Mouse (Mus musculus) mammary gland, adult 2 months (tissue): ENCODE measurements around the gene Krtap22-2. TPM values are rescaled to one million over a fixed set of nuclear protein-coding genes. Genes with fewer than 3 reads are reported as not detected.

Source experiments
- polyA plus RNA-seq: library from polyadenylated mRNA; depleted of rRNA; stranded (reverse); fragments of >200 nt; gene quantifications from 2 replicates; pipeline ENCODE4 v1.2.3, GENCODE M21; 2012; ENCODE audit warnings: low replicate concordance; rRNA removed

Gene Krtap22-2
- not detected in 2 replicates for polyA plus RNA-seq

GRCm38 (mm10) chr16:89010659-89011058 lies at the start of gene Krtap22-2:
Gene Krtap22-2 (minus strand): TSS chr16:89010759.

GRCm38 (mm10) chr16:89047783-89048182 lies 37.2 kb upstream of the Krtap22-2 start, which contains the start of gene Krtap6-5:
Gene Krtap6-5 (minus strand): TSS chr16:89047883.

DNA sequence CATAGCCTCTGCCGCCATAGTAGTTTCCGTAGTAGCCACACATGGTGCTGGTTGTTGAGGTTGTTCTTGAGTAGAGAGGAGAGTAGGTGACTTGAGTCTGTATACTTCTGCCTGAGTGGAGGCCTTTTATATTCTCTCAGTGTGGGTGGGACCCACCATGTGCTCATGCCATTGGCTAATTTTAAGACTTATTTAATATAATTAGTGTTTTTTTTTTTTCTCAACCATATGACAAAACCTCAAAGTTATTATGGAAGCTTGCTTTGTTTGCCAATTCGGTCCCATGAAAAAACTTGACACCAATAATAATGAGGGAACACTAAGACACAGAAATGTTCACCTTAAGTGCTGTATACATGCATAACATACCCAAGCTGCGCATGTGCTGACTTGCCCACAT lies 30.8 kb upstream of the Krtap22-2 start, which contains the start of gene Gm10228:
Gm10228 (minus strand) TSS at position 101 of the 400 bp plus-strand sequence.

DNA sequence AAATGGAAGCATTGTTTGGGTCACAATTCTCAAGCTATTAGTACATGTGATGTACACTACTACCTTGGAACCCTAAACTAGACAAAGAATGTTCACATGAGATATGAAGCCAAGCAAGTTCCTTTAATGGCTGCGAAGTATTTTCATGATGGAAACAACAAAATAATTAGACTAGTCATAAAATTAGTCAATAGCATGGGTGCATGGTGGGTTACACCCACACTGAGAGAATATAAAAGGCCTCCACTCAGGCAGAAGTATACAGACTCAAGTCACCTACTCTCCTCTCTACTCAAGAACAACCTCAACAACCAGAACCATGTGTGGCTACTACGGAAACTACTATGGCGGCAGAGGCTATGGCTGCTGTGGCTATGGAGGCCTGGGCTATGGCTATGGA lies 20.8 kb upstream of the Krtap22-2 start, which contains the start of gene Krtap6-1:
Krtap6-1 (plus strand) TSS at position 301 of the 400 bp plus-strand sequence.

GRCm38 (mm10) chr16:89014984-89015383 lies 4.4 kb upstream of the Krtap22-2 start, which contains the start of gene Gm10229:
Gene Gm10229 (plus strand): TSS chr16:89015284.

DNA sequence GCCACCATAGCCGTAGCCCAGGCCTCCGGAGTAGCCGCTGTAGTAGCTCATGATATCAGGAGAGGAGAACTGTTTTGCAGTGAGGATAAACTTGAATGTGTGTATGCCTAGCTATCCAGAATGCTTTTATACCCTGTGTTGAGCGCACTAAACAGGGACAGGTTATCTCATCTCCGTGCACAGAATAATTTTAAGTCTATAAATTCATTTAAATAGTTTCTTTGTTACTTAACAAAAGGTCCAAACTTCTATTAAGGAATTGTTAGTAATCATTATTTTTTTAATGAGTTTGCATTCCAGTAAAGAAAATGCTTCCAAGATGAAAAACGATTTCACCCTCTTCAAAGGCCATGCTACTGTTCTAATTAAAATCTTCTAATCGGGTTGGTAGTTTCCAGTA lies 47.8 kb downstream of the Krtap22-2 start, which contains the start of gene Krtap16-3:
Krtap16-3 (minus strand) TSS at position 101 of the 400 bp plus-strand sequence.

Other genes with a start within 250 kb of the Krtap22-2 start
- gene 2310057N15Rik, start 236.6 kb downstream of the Krtap22-2 start, polyA plus RNA-seq = not detected in 2 replicates
- gene Gm5965, start 232.9 kb downstream of the Krtap22-2 start, polyA plus RNA-seq = not detected in 2 replicates
- not detected in 2 replicates for gene Gm20741, start 198.5 kb downstream of the Krtap22-2 start, polyA plus RNA-seq
- gene Krtap15, start 190.5 kb downstream of the Krtap22-2 start, polyA plus RNA-seq = not detected in 2 replicates
- gene Krtap14, start 184.6 kb downstream of the Krtap22-2 start, polyA plus RNA-seq = not detected in 2 replicates
- gene Krtap19-1, start 141.3 kb downstream of the Krtap22-2 start, polyA plus RNA-seq = not detected in 2 replicates
- not detected in 2 replicates for gene Krtap19-2, start 136.5 kb downstream of the Krtap22-2 start, polyA plus RNA-seq
- gene Krtap19-3, start 132.7 kb downstream of the Krtap22-2 start, polyA plus RNA-seq = not detected in 2 replicates
- not detected in 2 replicates for gene Krtap19-4, start 125.7 kb downstream of the Krtap22-2 start, polyA plus RNA-seq
- not detected in 2 replicates for gene Krtap19-5, start 114.3 kb downstream of the Krtap22-2 start, polyA plus RNA-seq
- not detected in 2 replicates for gene Krtap19-9b, start 78.5 kb downstream of the Krtap22-2 start, polyA plus RNA-seq
- gene Krtap16-3, start 47.9 kb downstream of the Krtap22-2 start, polyA plus RNA-seq = not detected in 2 replicates
- gene Gm10229, start 4.5 kb upstream of the Krtap22-2 start, polyA plus RNA-seq = not detected in 2 replicates
- not detected in 2 replicates for gene Krtap6-1, start 20.9 kb upstream of the Krtap22-2 start, polyA plus RNA-seq
- not detected in 2 replicates for gene Gm10228, start 30.7 kb upstream of the Krtap22-2 start, polyA plus RNA-seq
- gene Krtap6-5, start 37.1 kb upstream of the Krtap22-2 start, polyA plus RNA-seq = not detected in 2 replicates
- gene 1110025L11Rik, start 53.2 kb upstream of the Krtap22-2 start, polyA plus RNA-seq = not detected in 2 replicates
- gene Krtap6-3, start 73.3 kb upstream of the Krtap22-2 start, polyA plus RNA-seq = not detected in 2 replicates
- not detected in 2 replicates for gene Gm6358, start 130.1 kb upstream of the Krtap22-2 start, polyA plus RNA-seq
- not detected in 2 replicates for gene Gm10061, start 140.3 kb upstream of the Krtap22-2 start, polyA plus RNA-seq
- gene Gm9789, start 147.2 kb upstream of the Krtap22-2 start, polyA plus RNA-seq = not detected in 2 replicates
- not detected in 2 replicates for gene Gm7735, start 158.7 kb upstream of the Krtap22-2 start, polyA plus RNA-seq
- gene 1110057P08Rik, start 164.0 kb upstream of the Krtap22-2 start, polyA plus RNA-seq = not detected in 2 replicates
- gene Krtap20-2, start 195.1 kb upstream of the Krtap22-2 start, polyA plus RNA-seq = not detected in 2 replicates